Mouse (Mus musculus): ENCODE measurements around the gene Erfe.

Gene Erfe

DNA sequence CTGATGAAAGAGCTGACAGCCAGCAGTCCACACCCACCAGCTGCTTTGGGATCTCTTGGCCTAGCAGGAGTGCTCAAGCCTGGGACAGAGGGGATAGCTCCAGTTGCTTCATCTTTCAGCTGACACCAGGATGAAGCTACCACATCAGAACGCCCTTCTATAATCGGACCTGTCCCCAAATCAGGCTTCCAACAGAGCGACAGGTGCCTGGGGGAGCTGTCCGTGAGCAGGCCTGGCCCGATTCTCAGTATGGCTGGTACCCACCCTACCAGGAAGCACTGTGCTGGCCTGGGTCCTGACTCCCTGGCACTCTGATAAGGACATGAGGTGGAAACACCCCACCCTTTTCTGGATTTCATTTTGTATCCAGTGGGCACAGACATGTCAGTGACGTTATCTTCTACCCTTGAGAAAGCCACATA is 7.2 kb downstream of the Erfe start:
- no peak for DNase-seq (ENCODE audit: low spot score in 2 of 2)

DNA sequence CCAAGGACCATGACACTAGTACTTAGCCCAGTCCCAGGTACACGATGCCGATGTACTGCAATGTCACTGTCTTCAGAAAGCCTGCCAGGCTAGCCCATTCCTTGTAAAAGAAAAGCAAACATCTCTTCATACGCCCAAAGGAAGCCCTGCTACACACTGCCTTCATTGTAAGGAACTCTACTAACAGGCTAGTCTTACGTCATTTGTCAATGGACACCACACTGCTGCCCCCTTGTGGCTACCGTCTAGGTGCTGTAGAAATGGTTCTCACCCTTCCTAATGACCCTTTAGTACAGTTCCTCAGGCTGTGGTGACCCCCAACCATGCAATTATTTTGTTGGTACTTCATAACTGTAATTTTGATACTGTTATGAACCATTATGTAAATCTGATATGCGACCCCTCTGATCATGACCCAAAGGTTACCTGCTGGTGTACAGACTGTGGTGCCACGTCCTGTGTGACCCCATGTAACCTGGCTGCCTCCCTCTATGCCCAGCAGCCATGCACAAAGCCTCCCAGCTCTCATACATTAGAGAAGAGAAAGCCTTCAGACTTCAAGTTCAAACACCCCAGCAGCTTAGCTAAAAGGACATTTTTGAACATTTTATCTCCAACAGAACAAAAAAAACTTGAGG is 14.3 kb downstream of the Erfe start:
- peak in 1 of 2 experiments; percentile 71 for DNase-seq (ENCODE audit: low spot score in 2 of 2)

DNA sequence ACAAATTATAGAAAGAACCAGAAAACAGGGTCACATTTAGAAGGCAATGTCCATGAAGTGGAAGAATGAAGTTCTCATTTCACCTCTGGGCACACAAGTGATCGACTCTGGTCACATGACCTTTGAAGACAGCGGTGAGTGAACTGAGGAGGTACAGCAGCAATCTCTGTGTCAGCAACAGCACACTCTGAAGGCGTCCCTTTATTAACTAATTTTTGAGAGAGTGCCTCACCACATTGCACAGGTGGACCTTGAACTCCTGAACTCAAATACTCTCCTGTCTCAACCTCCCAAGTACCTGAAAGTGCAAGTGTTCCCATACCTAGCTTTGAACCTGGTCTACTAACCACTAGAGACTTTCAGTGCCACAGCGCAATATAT is 14.9 kb downstream of the Erfe start:
- DNase-seq (ENCODE audit: low spot score in 2 of 2) = no peak

DNA sequence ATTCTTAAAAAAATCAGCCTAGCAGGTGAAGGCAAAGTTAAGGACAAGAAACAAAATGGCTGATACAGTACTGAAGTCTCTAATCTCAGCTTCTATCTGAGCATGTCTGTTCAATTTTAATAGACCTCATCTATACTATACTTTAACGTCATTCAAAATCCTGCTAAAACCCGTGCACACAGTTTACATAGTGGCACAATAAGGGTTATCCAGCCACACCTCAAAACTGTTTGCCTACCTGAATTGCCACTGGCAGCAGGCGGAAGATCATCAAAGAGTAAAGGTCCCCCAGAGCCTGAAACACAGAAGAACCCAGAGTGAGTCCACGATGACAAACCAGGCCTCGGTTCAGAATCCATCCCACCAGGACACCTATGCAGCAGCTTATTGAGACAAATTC is 24.1 kb downstream of the Erfe start:
- no peak for DNase-seq (ENCODE audit: low spot score in 2 of 2)

- no peak for DNase-seq (ENCODE audit: low spot score in 2 of 2)
Observed at GRCm38 (mm10) chr1:91397927-91398259, 31.7 kb downstream of the Erfe start.

- DNase-seq (ENCODE audit: low spot score in 2 of 2) = peak; percentile 62 to 67
Observed at GRCm38 (mm10) chr1:91398260-91399062, 32.2 kb downstream of the Erfe start, which contains the start of gene Ilkap. Ilkap (minus strand) TSS chr1:91398815.

DNA sequence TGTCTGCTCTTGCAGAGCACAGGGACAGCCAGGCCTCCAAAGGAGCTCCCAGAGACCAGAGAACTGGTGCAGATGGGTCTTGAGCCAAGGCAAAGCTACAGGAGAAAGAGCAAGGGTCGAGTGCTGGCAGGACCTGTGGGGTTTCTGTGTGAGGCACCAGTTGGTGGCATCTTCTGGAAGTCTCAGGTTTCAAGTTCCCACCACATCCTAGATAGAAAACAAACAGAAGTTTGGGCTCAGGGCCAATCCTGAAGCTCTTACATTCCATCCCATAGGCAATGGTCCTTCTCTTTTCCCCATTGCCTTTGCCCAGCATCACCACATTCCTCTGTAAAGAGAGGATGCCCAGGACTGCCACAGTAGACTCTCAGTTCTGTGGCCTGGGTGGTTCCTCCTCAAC is 38.7 kb downstream of the Erfe start:
- DNase-seq (ENCODE audit: low spot score in 2 of 2) = no peak

- DNase-seq (ENCODE audit: low spot score in 2 of 2) = no peak
Observed at GRCm38 (mm10) chr1:91405406-91406169, 39.4 kb downstream of the Erfe start.

- no peak for DNase-seq (ENCODE audit: low spot score in 2 of 2)
Observed at GRCm38 (mm10) chr1:91407819-91408218, 41.6 kb downstream of the Erfe start.

- no peak for DNase-seq (ENCODE audit: low spot score in 2 of 2)
Observed at GRCm38 (mm10) chr1:91411631-91412285, 45.5 kb downstream of the Erfe start.

DNA sequence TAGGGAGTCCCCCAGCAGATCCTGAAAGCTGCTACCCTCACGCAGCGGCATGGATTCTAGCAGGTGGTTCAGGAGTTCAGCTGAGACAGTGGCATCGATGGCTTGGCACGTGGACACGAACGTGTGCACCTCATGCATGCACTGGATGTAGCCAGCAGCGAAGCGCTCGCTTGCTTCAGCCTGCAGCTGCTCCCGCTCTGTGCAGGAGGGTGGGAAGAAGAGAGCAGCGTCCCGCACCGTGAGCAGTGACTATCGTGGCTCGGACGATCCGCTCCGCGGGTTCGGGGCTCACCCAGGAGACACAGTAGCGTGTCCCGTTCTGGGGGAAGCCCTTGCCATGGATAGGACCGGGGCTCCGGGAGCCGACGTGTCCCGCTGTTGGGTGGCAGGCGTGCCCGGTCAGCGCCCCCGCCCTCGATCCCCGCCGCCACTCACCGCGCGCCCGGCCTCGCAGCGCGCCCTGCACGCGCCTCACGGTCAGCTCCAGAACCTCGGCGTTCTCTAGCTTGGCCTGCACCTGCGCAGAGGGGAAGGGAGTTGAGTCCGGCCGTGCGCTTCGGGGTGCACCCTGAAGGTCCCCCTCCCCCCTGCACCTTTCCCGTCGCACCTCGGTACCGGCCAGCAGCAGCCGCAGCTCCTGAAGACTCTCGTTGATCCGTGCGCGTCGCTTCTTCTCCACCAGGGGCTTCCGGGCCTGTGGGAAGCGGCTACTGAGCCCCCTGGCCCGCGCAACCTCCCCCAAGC is 46.2 kb downstream of the Erfe start:
- DNase-seq (ENCODE audit: low spot score in 2 of 2) = no peak

DNA sequence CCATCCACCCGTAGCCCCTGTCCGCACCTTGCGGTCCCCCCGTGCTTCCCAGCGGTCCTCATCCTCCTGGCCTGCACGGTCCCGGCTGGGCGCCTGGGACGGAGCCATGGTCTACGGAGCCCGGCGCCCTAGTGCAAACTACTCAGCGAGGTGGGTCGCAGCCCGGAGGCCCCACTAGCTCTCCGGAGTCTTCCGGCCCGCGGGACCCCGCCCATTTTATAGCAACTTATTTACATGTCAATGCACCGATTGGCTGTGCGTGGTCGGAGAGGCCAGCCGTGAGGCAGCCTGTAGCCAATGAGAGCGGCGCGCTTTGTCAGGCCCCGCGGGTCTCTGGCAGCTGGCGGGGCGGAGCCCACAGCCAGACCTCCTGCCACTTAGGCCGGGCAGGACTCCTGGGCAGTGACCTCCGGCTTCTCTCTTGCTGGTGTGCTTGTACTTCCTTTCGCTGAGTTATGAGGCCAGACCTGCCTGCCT is 46.8 kb downstream of the Erfe start:
- DNase-seq (ENCODE audit: low spot score in 2 of 2) = peak; percentile 89 to 91

DNA sequence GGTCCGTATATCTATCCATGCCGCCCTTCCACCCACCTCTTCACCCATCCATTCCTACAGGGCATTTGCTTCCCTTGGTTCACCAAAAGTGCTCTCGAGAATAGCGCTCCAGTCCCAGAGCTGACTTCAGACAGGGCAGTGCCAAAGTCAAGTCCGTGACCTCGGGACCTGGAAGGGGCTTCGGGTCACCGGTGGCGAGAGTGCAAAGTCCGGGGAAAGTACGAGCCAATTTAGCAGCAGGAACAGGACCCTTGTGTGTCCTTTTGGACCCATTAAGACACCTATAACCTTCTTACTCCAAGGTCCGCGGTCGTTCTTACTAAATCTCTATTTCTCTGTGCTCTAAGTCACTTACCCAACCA is 47.3 kb downstream of the Erfe start:
- no peak for DNase-seq (ENCODE audit: low spot score in 2 of 2)

- DNase-seq (ENCODE audit: low spot score in 2 of 2) = peak; percentile 50 to 60
Observed at GRCm38 (mm10) chr1:91413898-91414594, 47.8 kb downstream of the Erfe start, which contains the start of gene Hes6. Hes6 (minus strand) TSS chr1:91414038.

DNA sequence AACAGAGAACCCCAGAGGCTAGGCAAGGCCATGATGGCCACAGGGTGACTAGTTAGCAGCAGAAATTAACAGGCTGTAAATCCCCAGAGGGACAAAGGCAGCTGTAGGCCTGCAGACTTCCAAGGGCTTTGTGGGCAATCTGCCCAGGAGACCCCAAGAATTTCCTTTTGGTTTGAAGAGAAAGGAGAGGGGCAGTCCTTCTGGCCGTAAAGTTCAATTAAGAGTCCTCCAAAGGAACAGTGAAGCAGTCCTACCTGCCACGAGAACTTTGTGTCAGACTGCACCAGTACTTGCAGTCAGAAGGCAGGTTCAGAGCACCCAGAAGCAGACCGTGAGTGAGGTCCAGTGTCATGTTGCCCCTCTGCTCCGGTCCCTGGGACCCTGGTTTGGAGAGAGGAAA is 48.7 kb downstream of the Erfe start:
- DNase-seq (ENCODE audit: low spot score in 2 of 2) = no peak

DNA sequence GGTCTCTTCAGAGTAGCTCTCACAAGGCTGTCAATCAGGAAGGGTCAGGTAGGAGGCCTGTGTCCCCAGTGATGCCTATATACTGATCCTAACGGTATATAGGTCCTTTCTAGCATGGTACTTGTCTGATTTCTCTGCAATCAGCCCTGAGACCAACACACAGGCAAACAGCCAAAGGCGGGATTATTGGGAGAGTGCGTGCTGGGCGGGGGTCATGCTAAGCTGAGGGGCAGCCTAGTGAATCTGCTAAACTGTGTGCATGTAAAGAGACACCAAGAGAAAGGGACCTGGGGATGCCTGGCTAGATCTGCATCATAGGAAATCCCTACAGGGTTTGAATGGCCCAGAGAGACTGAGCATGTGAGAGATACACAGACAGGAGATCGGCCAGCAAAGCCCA is 49.1 kb downstream of the Erfe start:
- DNase-seq (ENCODE audit: low spot score in 2 of 2) = no peak

- no peak for DNase-seq (ENCODE audit: low spot score in 2 of 2)
Observed at GRCm38 (mm10) chr1:91417991-91418390, 51.8 kb downstream of the Erfe start.

GRCm38 (mm10) chr1:91419862-91420600 is 53.8 kb downstream of the Erfe start:
- DNase-seq (ENCODE audit: low spot score in 2 of 2) = no peak

- DNase-seq (ENCODE audit: low spot score in 2 of 2) = no peak
Observed at GRCm38 (mm10) chr1:91420601-91421065, 54.4 kb downstream of the Erfe start.
